Mouse (Mus musculus): Measurements from ENCODE around the gene Mst1. TPM values are rescaled to one million over a fixed set of nuclear protein-coding genes. Genes with fewer than 3 reads are reported as not detected.

Gene Mst1
- polyA plus RNA-seq, 1 experiment, result 0.90 TPM

- H3K4me1 ChIP-seq (ENCODE audit: control insufficient read depth, insufficient read depth, low read length), result peaks cover 22% of the 10 kb centered on the region
- TF ChIP-seq CTCF (IDR thresholded peaks at IDR 0.05; ENCODE audit: control insufficient read depth, insufficient read depth, insufficient replicate concordance, low read depth, low read length) (no peak), POLR2A (IDR thresholded peaks at IDR 0.05; ENCODE audit: control insufficient read depth, low read depth, low read length) (no peak)
- H3K27ac ChIP-seq (ENCODE audit: control insufficient read depth, insufficient read depth, low read depth, low read length), result no peak overlapping the region
- H3K4me3 ChIP-seq (ENCODE audit: control insufficient read depth, low read depth, low read length), result no peak overlapping the region
- no peaks in the 10 kb centered on the region for H3K36me3 ChIP-seq (ENCODE audit: control insufficient read depth, insufficient read depth, low read length)
- H3K27me3 ChIP-seq (ENCODE audit: control insufficient read depth, insufficient read depth, low read length), result no peaks in the 10 kb centered on the region
These were observed 31.4 kb downstream of the Mst1 start for GRCm38 (mm10) chr9:108111593-108112121.

DNA sequence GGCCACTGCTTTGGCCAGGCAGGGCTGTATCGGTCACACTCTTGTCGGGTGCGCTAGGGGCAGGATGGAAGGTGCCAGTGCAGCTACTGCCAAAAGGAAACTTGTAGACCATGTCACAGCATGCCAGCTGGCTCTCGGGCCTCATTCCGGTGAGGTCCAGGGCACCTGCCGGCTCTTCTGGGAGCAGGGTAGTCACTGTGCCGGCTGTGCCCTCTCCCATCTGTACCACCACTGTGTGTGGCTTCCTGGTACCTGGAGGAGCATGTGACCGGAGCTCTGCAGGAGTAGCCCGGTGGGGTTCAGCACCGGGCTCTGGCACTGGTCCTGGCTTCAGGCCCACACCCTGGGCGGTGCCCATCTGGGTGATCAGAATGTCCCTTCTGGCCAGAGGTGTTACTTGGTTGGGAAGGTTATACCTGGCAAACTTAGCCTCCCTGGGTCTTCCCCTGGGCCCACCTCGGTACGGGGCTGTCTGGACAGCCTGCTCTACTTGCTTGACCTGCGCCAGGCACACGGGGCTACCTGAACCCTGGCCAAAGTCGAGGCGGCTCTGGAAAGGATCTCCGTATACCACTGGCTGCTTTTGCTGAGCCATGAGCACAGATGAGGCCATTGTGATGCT lies 32.6 kb downstream of the Mst1 start:
- Histone ChIP-seq H3K27me3 (ENCODE audit: control insufficient read depth, insufficient read depth, low read length) (no peaks in the 10 kb centered on the region), H3K36me3 (ENCODE audit: control insufficient read depth, insufficient read depth, low read length) (no peaks in the 10 kb centered on the region), H3K4me3 (ENCODE audit: control insufficient read depth, low read depth, low read length) (no peak overlapping the region)

DNA sequence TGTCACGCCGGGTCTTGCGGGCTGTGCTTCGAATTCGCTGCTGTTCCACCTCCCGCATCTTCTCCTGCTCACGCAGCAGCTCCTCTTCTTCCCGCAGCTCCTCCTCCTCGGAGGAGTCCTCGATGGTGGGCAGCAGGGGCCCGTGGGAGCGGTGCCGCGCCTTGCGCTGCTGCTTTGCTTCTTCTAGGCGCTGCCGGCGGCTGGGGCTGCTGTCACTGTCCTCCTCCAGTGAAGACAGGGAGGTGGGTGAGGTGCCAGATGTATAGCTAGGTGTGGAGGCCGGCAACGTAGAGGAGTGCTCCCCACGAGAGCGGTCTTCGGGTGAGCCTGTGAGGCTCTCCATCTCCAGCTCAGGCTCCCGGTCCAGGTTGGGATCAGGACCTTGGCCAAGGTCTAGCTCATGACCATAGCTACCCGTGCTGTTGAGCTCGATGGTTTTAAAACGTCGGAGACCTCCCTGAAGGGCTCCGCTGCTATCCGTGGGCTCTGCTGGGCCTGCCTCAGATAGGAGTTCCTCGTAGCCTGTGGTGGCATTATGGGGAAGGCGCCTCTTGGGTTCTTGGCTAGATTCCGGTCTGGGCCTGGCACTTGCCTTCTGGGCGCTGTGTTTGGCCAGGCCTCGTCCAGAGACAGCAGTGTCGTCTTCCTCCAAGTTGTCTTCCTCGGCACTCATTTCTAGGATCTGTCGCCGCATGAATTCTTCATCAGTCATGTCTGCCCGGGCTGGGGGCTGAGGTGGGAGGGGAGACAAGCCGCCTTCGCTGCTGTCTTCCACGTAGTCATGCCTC lies 35.2 kb downstream of the Mst1 start:
- H3K36me3 ChIP-seq (ENCODE audit: control insufficient read depth, insufficient read depth, low read length), result no peaks in the 10 kb centered on the region
- peaks cover 14% of the 10 kb centered on the region for H3K4me1 ChIP-seq (ENCODE audit: control insufficient read depth, insufficient read depth, low read length)
- no peak overlapping the region for H3K27ac ChIP-seq (ENCODE audit: control insufficient read depth, insufficient read depth, low read depth, low read length)
- no peak for TF ChIP-seq POLR2A (IDR thresholded peaks at IDR 0.05; ENCODE audit: control insufficient read depth, low read depth, low read length)
- peak overlapping the region; percentile 37 for H3K4me3 ChIP-seq (ENCODE audit: control insufficient read depth, low read depth, low read length)
- no peaks in the 10 kb centered on the region for H3K27me3 ChIP-seq (ENCODE audit: control insufficient read depth, insufficient read depth, low read length)

More for the DNA sequence above, 32.6 kb downstream of the Mst1 start:
- no peak for TF ChIP-seq POLR2A (IDR thresholded peaks at IDR 0.05; ENCODE audit: control insufficient read depth, low read depth, low read length)
- TF ChIP-seq CTCF (IDR thresholded peaks at IDR 0.05; ENCODE audit: control insufficient read depth, insufficient read depth, insufficient replicate concordance, low read depth, low read length), result no peak
- Histone ChIP-seq H3K27ac (ENCODE audit: control insufficient read depth, insufficient read depth, low read depth, low read length) (no peak overlapping the region), H3K4me1 (ENCODE audit: control insufficient read depth, insufficient read depth, low read length) (peaks cover 14% of the 10 kb centered on the region)

DNA sequence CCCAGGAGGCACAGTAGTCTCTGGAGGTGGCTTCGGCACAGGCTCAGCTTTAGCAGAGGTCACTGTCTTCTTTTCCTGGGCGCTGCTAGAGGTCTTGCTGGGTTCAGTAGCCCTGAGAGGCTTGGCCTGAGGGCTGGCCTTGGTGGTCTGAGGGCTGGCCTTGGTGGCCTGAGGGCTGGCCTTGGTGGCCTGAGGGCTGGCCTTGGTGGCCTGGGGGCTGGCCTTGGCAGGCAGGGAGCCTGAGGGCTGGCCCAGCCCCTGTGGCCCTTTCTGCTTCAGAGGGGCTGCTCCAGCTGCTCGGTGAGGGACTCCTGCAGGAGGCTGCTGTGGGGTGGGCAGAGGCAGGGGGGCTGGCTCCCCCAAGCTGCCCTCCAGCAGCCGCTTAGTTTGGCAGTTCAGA lies 36.9 kb downstream of the Mst1 start:
- no peaks in the 10 kb centered on the region for H3K36me3 ChIP-seq (ENCODE audit: control insufficient read depth, insufficient read depth, low read length)
- H3K4me1 ChIP-seq (ENCODE audit: control insufficient read depth, insufficient read depth, low read length), result peaks cover 14% of the 10 kb centered on the region
- TF ChIP-seq POLR2A (IDR thresholded peaks at IDR 0.05; ENCODE audit: control insufficient read depth, low read depth, low read length) (no peak), CTCF (IDR thresholded peaks at IDR 0.05; ENCODE audit: control insufficient read depth, insufficient read depth, insufficient replicate concordance, low read depth, low read length) (no peak)
- H3K4me3 ChIP-seq (ENCODE audit: control insufficient read depth, low read depth, low read length), result no peak overlapping the region
- no peak overlapping the region for H3K27ac ChIP-seq (ENCODE audit: control insufficient read depth, insufficient read depth, low read depth, low read length)
- H3K27me3 ChIP-seq (ENCODE audit: control insufficient read depth, insufficient read depth, low read length), result no peaks in the 10 kb centered on the region

DNA sequence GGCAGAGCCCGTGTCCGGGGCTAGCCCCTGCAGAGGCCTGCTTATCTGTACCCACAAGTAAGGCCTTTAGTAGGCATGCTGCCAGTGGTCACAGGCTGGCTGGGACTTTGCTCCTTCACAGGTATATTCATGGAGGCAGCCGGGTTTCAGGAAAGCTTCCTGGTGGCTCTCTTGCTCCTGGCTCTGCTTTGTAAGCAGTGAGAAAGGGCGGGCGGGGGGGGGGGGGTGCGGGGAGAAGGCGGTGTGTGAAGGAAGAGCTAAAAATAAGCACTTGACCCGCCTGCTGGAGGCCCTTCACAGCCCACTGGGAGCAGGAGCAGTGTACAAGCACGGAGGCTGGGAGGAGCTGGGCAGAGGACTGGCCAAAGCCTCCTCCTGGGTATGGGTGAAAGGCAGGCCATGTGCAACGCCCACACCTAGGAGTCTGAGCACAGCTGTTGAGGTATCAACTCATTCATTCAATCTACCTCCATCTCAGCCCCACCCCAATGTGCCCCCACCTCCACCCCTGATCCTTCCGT lies 39.7 kb downstream of the Mst1 start:
- no peak for TF ChIP-seq POLR2A (IDR thresholded peaks at IDR 0.05; ENCODE audit: control insufficient read depth, low read depth, low read length)
- TF ChIP-seq CTCF (IDR thresholded peaks at IDR 0.05; ENCODE audit: control insufficient read depth, insufficient read depth, insufficient replicate concordance, low read depth, low read length), result no peak
- peaks cover 4% of the 10 kb centered on the region for H3K4me1 ChIP-seq (ENCODE audit: control insufficient read depth, insufficient read depth, low read length)
- H3K27ac ChIP-seq (ENCODE audit: control insufficient read depth, insufficient read depth, low read depth, low read length), result no peak overlapping the region

GRCm38 (mm10) chr9:108120671-108121070 lies 40.4 kb downstream of the Mst1 start:
- no peak overlapping the region for H3K4me3 ChIP-seq (ENCODE audit: control insufficient read depth, low read depth, low read length)
- H3K4me1 ChIP-seq (ENCODE audit: control insufficient read depth, insufficient read depth, low read length), result no peaks in the 10 kb centered on the region; the same call in 1 of the 2 replicates
- TF ChIP-seq POLR2A (IDR thresholded peaks at IDR 0.05; ENCODE audit: control insufficient read depth, low read depth, low read length) (no peak), CTCF (IDR thresholded peaks at IDR 0.05; ENCODE audit: control insufficient read depth, insufficient read depth, insufficient replicate concordance, low read depth, low read length) (no peak)
- no peaks in the 10 kb centered on the region for H3K27me3 ChIP-seq (ENCODE audit: control insufficient read depth, insufficient read depth, low read length)
- H3K36me3 ChIP-seq (ENCODE audit: control insufficient read depth, insufficient read depth, low read length), result no peaks in the 10 kb centered on the region
- no peak overlapping the region for H3K27ac ChIP-seq (ENCODE audit: control insufficient read depth, insufficient read depth, low read depth, low read length)

More for the DNA sequence above, 39.7 kb downstream of the Mst1 start:
- no peak overlapping the region for H3K4me3 ChIP-seq (ENCODE audit: control insufficient read depth, low read depth, low read length)
- no peaks in the 10 kb centered on the region for H3K27me3 ChIP-seq (ENCODE audit: control insufficient read depth, insufficient read depth, low read length)
- H3K36me3 ChIP-seq (ENCODE audit: control insufficient read depth, insufficient read depth, low read length), result no peaks in the 10 kb centered on the region

All from testis, adult 2 months (tissue).